Mouse (Mus musculus) forebrain, embryonic 12.5 days (tissue): ENCODE results near the gene Cdh1. TPM values are rescaled to one million over a fixed set of nuclear protein-coding genes. Genes with fewer than 3 reads are reported as not detected.

Experiments used
- ATAC-seq: fragments of 200-750 bp; cut with Nextera tagmentation; 2 replicates; pipeline ENCODE4 v1.8.0; 2017; ENCODE audit warnings: moderate TSS enrichment; ENCODE audit not compliant: low FRiP score
- H3K27ac ChIP-seq: fragments of 300-500 bp; sonication (generic); 2 replicates; pipeline ENCODE4 v1.5.1; 2016; ENCODE audit warnings: mild to moderate bottlenecking
- H3K27me3 ChIP-seq: fragments of 300-500 bp; sonication (generic); 2 replicates; pipeline ENCODE4 v1.6.1; 2016; ENCODE audit warnings: mild to moderate bottlenecking
- H3K36me3 ChIP-seq: fragments of 300-500 bp; sonication (generic); replicated peaks from 2 replicates; pipeline ENCODE4 v1.6.1; 2016; ENCODE audit warnings: mild to moderate bottlenecking
- H3K4me1 ChIP-seq: fragments of 300-500 bp; sonication (generic); 2 replicates; pipeline ENCODE4 v1.6.1; 2016
- H3K4me2 ChIP-seq: fragments of 300-500 bp; sonication (generic); 2 replicates; pipeline ENCODE4 v1.6.1; 2016; ENCODE audit warnings: mild to moderate bottlenecking, moderate library complexity
- H3K4me3 ChIP-seq: fragments of 300-500 bp; sonication (generic); replicated peaks from 2 replicates; pipeline ENCODE4 v1.5.1; 2016; ENCODE audit warnings: mild to moderate bottlenecking
- H3K9ac ChIP-seq: fragments of 300-500 bp; sonication (generic); 2 replicates; pipeline ENCODE4 v1.6.1; 2016; ENCODE audit warnings: mild to moderate bottlenecking
- H3K9me3 ChIP-seq: fragments of 300-500 bp; sonication (generic); 2 replicates; pipeline ENCODE4 v1.6.1; 2016
- WGBS: fragments of 180-500 bp; shearing (Covaris S2); methylation state at CpG from one replicate; pipeline ENCODE4 v1.1.7; 2016; 5-methylcytosine and 5-hydroxymethylcytosine counted together
- polyA plus RNA-seq: library from polyadenylated mRNA; unstranded; fragments of >200 nt; fragmentation: Nextera tagmentation; extraction: Ambion mirVana; gene quantifications from 2 replicates; pipeline ENCODE4 v1.2.1, GENCODE M21; 2016

Gene Cdh1
- polyA plus RNA-seq, 1 experiment from 2014 or later, result 4.2 TPM

- no peak overlapping the region for H3K27ac ChIP-seq
- H3K36me3 ChIP-seq, result peaks cover 37% of the 10 kb centered on the region
- H3K9me3 ChIP-seq, result no peaks in the 10 kb centered on the region
- WGBS, result 90% methylated on average over 3 of the region's 3 CpGs
- H3K9ac ChIP-seq, result no peak overlapping the region
- no peak for ATAC-seq
- H3K4me2 ChIP-seq, result no peak overlapping the region
- H3K4me3 ChIP-seq, result no peak overlapping the region
- H3K4me1 ChIP-seq, result no peaks in the 10 kb centered on the region
- H3K27me3 ChIP-seq, result no peaks in the 10 kb centered on the region
Observed at GRCm38 (mm10) chr8:106701360-106701759, 98.2 kb downstream of the Cdh1 start.

GRCm38 (mm10) chr8:106704199-106704900 is 101.2 kb downstream of the Cdh1 start:
- Histone ChIP-seq H3K4me1 (no peaks in the 10 kb centered on the region), H3K9me3 (no peaks in the 10 kb centered on the region), H3K4me2 (no peak overlapping the region), H3K27ac (no peak overlapping the region), H3K36me3 (peaks cover 17% of the 10 kb centered on the region), H3K4me3 (no peak overlapping the region), H3K9ac (no peak overlapping the region), H3K27me3 (no peaks in the 10 kb centered on the region)
- no peak for ATAC-seq
- WGBS, result 90% methylated on average over 9 of the region's 9 CpGs

- peaks cover 12% of the 10 kb centered on the region for H3K36me3 ChIP-seq
- no peaks in the 10 kb centered on the region for H3K9me3 ChIP-seq
- H3K4me1 ChIP-seq, result no peaks in the 10 kb centered on the region
- H3K9ac ChIP-seq, result no peak overlapping the region
- H3K27ac ChIP-seq, result no peak overlapping the region
- WGBS, result 63% methylated on average over 9 of the region's 9 CpGs
- no peak overlapping the region for H3K4me3 ChIP-seq
- no peak overlapping the region for H3K4me2 ChIP-seq
- ATAC-seq, result no peak
- H3K27me3 ChIP-seq, result no peaks in the 10 kb centered on the region
Observed at GRCm38 (mm10) chr8:106704901-106705321, 101.8 kb downstream of the Cdh1 start.

- H3K4me3 ChIP-seq, result no peak overlapping the region
- H3K4me1 ChIP-seq, result no peaks in the 10 kb centered on the region
- H3K36me3 ChIP-seq, result no peaks in the 10 kb centered on the region; the same call in 1 of the 2 replicates
- WGBS, result 89% methylated on average over 6 of the region's 6 CpGs
- H3K27ac ChIP-seq, result no peak overlapping the region
- no peaks in the 10 kb centered on the region for H3K9me3 ChIP-seq
- no peak for ATAC-seq
- no peak overlapping the region for H3K4me2 ChIP-seq
- H3K9ac ChIP-seq, result no peak overlapping the region
- no peaks in the 10 kb centered on the region for H3K27me3 ChIP-seq
Observed at GRCm38 (mm10) chr8:106706194-106706593, 103.0 kb downstream of the Cdh1 start.

GRCm38 (mm10) chr8:106710002-106710401 is 106.9 kb downstream of the Cdh1 start:
- Histone ChIP-seq H3K27me3 (no peaks in the 10 kb centered on the region), H3K36me3 (no peaks in the 10 kb centered on the region), H3K27ac (no peak overlapping the region), H3K4me2 (no peak overlapping the region), H3K9ac (no peak overlapping the region), H3K4me1 (no peaks in the 10 kb centered on the region), H3K4me3 (no peak overlapping the region), H3K9me3 (no peaks in the 10 kb centered on the region)
- ATAC-seq, result no peak
- WGBS, result 88% methylated on average over 2 of the region's 2 CpGs

- ATAC-seq, result no peak
- no peak overlapping the region for H3K4me2 ChIP-seq
- no peak overlapping the region for H3K4me3 ChIP-seq
- H3K27ac ChIP-seq, result no peak overlapping the region
- no peaks in the 10 kb centered on the region for H3K36me3 ChIP-seq
- H3K27me3 ChIP-seq, result no peaks in the 10 kb centered on the region
- H3K9me3 ChIP-seq, result no peaks in the 10 kb centered on the region
- H3K9ac ChIP-seq, result no peak overlapping the region
- H3K4me1 ChIP-seq, result no peaks in the 10 kb centered on the region
- 67% methylated on average over 3 of the region's 3 CpGs for WGBS
Observed at GRCm38 (mm10) chr8:106712487-106712886, 109.3 kb downstream of the Cdh1 start.

- ATAC-seq, result no peak
- Histone ChIP-seq H3K4me1 (peaks cover 3% of the 10 kb centered on the region; the same call in 1 of the 2 replicates), H3K4me3 (no peak overlapping the region), H3K27ac (no peak overlapping the region), H3K36me3 (no peaks in the 10 kb centered on the region), H3K4me2 (no peak overlapping the region), H3K9ac (no peak overlapping the region), H3K27me3 (no peaks in the 10 kb centered on the region), H3K9me3 (no peaks in the 10 kb centered on the region)
- WGBS, result 69% methylated on average over 4 of the region's 4 CpGs
Observed at GRCm38 (mm10) chr8:106714297-106714696, 111.1 kb downstream of the Cdh1 start.

GRCm38 (mm10) chr8:106718091-106718500 is 114.9 kb downstream of the Cdh1 start:
- Histone ChIP-seq H3K36me3 (0 out of 2 replicates have a peak, but pooled peaks cover 8% of the 10 kb centered on the region), H3K9ac (peak overlapping the region; percentile 34; the same call in 1 of the 2 replicates), H3K4me3 (no peak overlapping the region), H3K4me1 (peaks cover 3% of the 10 kb centered on the region; the same call in 1 of the 2 replicates), H3K27me3 (no peaks in the 10 kb centered on the region), H3K27ac (no peak overlapping the region), H3K9me3 (no peaks in the 10 kb centered on the region), H3K4me2 (0 out of 2 replicates have a peak overlapping the region, but pooled peaks have one; percentile 4)
- WGBS, result 20% methylated on average over 17 of the region's 17 CpGs
- ATAC-seq, result peak; percentile 65; the same call in 1 of the 2 replicates

Other genes with a start within 250 kb of the Cdh1 start
- gene Zfp90, start 188.0 kb upstream of the Cdh1 start, polyA plus RNA-seq, result 36.5 and 41.1 TPM in 2 replicates
- gene 6030452D12Rik, start 102.8 kb upstream of the Cdh1 start, polyA plus RNA-seq, result not detected in 2 replicates
- gene Cdh3, start 92.5 kb upstream of the Cdh1 start, polyA plus RNA-seq, result 2.5 and 3.5 TPM in 2 replicates
- gene Gm10073, start 29.9 kb upstream of the Cdh1 start, polyA plus RNA-seq, result 3.4 and 4.6 TPM in 2 replicates
- 8.8 and 9.9 TPM in 2 replicates for gene Tango6, start 79.7 kb downstream of the Cdh1 start, polyA plus RNA-seq